Mouse (Mus musculus) CD4-positive naive resting alpha-beta T cell, adult 76 days (primary cell): ENCODE results near the gene Pqbp1. TPM values are rescaled to one million over a fixed set of nuclear protein-coding genes. Genes with fewer than 3 reads are reported as not detected.

Source experiments
- total RNA-seq: library from RNA; stranded (reverse); gene quantifications from one replicate; pipeline ENCODE4 v1.2.4, GENCODE M21; 2023

The Pqbp1 gene
- total RNA-seq, result 70.6 TPM

DNA sequence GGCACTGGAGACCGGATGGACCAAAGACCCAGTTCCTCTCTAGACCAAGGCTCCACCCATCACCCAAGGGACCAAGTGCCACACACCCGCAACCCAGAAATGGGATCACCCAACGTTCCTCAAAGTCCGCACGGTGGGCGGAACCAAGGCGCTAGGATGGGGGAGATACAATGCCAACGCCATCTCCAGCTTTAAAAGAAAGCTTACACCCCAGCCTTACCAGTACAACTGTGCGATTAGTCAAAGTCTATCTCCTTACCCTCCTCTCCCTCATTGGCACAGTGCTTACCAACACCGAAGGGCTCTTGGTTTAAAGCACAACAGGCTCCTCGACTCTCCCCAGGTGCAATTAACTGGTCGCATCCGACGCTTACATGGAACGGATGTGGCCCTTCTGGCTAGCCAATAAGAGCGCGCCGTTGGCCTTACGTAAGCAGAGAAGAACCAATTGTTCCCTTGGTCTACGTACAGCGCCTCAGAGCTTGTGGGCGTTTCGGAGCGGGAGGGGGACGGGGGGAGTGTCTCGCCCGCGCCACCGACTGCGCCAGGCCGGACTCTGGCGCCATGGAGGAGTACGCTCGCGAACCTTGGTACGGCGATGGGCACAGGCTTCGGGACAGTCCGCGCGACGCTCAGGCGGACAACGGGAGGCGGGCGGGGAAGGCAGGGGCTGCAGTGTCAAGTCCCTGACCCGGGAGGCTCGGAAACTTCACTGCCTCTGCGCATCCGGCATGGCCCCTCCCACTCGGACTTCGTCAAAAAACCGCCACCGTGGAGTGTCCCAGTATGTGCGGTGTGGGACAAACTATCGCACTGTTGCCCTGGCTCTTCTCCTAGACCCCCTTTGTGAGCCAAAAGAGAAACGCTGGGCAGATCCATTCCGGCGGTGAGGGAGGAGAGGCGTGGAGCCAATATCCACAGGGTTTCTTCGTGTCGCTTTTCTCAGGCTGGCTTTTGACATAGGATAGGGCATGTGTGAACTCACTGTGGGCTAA is at the start of gene Pqbp1, which contains the start of gene Timm17b:
Gene Pqbp1 (minus strand): TSS at position 390 of the 995 bp plus-strand sequence.
Gene Timm17b (plus strand): TSS at position 478 of the 995 bp plus-strand sequence.

DNA sequence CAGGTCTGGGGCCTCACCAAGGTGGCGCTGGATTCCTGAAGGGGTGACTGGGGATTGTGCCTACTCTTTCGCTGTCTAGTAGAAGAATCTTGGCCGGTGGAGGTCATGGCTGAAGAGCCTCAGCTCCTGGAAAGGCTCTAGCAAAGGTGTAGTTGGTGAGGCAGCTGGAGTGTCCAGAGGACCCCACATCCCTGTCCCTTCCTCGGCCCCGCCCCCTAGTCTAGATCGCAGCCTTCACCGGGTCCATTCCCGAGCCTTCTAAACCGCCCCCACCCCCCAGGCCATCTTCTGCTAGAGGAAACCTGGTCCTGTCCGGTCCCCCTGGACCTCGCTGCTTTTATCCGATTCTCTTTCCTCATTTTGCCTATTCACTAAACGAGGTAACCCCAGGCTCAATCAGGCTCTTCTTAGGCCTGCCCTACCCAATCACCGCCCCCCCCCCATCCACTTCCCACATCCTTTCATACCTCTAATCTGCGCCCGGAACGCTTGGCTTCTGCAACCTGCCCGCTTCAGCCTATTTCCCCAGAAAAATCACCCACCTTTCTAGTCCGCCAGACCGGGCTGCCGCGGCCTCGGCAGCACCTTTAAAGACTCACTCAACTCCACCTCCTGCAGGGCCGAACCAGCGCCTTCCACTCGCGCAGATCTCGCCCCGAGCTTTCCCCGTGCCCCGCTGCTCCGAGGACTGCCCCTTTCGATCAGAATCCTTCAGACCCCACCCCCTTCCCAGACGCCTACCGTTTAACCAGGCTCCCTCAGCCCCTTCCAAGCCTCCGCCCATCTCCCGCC is 48.2 kb upstream of the Pqbp1 start, which contains the start of gene Hdac6:
Gene Hdac6 (minus strand): TSS at position 782 of the 792 bp plus-strand sequence.

DNA sequence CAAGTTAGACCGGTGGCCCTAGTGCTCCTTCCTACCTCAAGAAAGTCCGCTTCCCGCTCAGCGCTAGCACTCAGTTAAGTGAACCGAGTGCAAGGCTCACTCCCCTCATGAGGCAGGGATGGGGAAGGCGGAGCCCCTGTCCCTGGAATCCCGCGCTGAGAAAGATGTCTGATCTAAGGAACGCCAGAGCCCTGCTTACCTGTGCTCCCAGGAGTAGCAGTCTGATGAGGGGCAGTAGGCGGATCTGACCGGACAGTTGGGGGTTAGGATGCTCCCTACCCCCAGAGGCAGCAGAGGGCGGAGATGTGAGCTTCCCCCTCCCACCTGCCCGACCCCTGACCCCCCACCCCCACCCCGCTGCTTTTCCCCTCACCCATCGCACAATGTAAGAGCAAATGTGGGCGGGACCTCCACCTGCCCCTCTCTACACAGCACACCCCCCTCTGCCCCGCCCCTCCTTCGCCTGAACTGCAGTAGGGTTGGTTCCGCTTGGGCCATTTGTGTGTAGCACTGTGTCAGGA is 29.3 kb upstream of the Pqbp1 start, which contains the start of gene Eras:
Gene Eras (minus strand): TSS at position 338 of the 521 bp plus-strand sequence.

DNA sequence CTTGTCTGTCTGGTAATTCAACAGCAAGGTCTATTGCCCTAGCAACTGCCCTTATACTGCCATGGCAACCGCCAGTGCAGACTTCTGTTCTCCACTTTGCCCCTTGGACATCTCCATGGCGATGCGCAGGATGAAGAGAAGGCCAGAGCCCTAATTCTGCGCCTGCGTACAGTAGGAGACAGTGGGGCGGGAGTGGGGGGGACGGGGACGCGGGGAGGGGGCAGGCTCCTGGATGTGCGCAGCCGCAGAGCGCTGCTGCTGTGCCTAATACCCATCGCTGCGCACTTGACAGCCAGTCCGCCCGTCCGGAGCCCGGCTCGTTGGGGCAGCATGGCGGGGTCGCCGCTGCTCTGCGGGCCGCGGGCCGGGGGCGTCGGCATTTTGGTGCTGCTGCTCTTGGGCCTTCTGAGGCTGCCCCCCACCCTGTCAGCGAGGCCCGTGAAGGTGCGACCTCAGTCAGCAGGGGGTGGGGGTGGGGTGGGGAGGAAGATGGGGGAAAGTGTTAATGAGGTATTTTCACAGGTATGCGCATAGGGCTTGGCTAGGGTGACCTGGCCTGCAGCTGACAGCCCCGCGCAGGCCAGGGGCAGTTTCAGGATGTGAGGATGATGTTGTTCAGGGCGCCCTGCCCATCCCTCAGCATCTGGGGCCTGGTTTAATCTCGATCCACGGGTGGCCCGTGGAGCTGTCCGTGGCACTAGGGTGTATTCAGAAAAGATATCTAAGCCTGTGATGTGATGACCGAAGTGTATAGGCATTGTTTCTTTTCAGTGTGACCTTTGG is 20.7 kb upstream of the Pqbp1 start, which contains the start of gene Pcsk1n:
Gene Pcsk1n (plus strand): TSS at position 222 of the 783 bp plus-strand sequence.

DNA sequence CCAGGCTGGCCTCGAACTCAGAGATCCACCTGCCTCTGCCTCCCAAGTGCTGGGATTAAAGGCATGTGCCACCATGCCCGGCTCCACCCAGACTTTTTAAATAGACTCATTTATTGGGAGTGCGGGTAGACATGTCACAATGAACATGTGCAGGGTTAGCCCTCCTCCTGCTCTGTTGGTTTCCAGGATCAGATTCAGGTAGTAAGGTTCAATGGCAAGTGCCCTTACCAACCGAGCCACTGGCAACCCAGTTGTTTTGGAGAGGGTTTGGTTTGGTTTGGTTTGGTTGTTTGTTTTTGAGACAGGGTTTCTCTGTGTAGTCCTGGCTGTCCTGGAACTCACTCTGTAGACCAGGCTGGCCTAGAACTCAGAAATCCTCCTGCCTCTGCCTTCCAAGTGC is 10.2 kb upstream of the Pqbp1 start, which contains the start of gene Gm10490:
Gene Gm10490 (plus strand): TSS at position 301 of the 400 bp plus-strand sequence.

DNA sequence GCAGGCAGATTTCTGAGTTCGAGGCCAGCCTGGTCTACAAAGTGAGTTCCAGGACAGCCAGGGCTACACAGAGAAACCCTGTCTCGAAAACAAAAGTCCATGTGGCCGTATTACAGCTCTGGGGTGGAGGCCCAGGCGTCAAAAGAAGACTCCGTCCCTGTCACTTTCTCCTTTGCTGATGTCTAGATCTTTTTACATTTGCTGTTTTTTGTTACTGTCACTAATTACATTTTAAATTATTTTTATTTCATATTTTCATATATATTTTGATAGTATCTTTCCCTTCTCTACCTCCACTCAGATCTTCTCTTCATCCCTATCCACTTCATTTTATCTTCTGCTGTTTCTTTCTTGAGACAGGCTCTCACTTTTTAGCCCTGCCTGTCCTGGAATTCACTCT is 8.7 kb upstream of the Pqbp1 start, which contains the start of gene Gm10491:
Gene Gm10491 (minus strand): TSS at position 101 of the 400 bp plus-strand sequence.

DNA sequence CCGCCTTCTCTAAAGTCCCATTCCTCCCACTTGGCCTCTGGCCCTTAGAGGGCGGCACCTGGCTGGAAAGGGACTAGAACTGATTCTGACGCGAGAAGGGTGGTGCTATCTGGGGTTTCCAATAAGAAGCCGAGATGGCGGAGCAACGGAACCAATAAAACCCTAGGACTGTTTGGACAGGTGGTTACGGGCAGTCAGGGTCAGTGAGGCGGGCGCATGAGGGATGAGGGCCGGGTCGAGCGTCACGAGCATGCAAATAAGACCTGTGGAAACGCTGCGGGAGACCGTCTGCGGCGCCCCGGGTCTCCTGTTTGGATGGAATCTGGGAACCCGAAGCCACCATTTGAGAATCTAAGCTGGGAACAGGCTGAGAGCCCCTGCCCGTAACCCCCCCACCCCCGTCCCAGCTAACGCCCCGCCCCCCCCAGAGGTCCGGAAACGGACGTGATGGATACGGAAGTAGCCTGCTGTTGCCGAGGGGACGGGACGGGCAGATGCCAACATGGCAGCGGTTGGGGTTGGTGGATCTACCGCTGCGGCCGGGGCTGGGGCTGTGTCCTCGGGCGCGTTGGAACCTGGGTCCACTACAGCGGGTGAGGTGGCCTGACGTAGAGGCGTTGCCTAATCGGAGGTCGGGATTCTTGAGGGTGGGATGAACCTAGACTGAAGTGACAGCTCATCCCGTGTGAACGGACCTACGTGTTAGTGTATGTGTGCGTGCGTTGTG is 15.1 kb downstream of the Pqbp1 start, which contains the start of gene Slc35a2:
Gene Slc35a2 (plus strand): TSS at position 188 of the 727 bp plus-strand sequence.

DNA sequence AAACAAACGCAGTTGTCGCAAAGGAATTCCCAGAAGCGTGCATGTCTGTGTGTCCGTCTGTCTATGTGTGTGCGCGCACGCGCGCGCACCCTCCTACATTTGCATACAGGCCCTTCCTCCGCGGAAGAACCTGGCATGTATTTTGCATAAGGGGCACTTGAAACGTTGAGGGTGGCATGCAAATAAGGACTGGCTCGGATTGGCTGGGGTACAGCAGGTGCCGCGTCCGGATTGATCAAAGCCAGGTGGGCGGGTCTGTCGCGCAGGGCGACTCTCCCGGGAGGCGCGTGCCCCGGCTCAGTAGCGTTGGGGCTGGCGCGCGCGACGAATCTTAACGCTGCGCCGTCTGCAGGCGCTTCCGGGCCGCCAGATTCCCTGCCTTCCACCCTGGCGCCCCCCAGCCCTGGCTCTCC is 21.1 kb downstream of the Pqbp1 start, which contains the start of gene Pim2:
Gene Pim2 (plus strand): TSS at position 256 of the 413 bp plus-strand sequence.

Other genes with a start within 250 kb of the Pqbp1 start
- 29.9 TPM for gene Prickle3, start 242.0 kb downstream of the Pqbp1 start, total RNA-seq
- gene Plp2, start 227.9 kb downstream of the Pqbp1 start, total RNA-seq, result 35.7 TPM
- gene Magix, start 218.0 kb downstream of the Pqbp1 start, total RNA-seq, result not detected
- gene Gpkow, start 202.1 kb downstream of the Pqbp1 start, total RNA-seq, result 47.4 TPM
- 131 TPM for gene Wdr45, start 184.9 kb downstream of the Pqbp1 start, total RNA-seq
- gene Gm45208, start 177.0 kb downstream of the Pqbp1 start, total RNA-seq, result not detected
- 13.0 TPM for gene Praf2, start 170.8 kb downstream of the Pqbp1 start, total RNA-seq
- gene Ccdc120, start 148.4 kb downstream of the Pqbp1 start, total RNA-seq, result not detected
- gene Tfe3, start 136.7 kb downstream of the Pqbp1 start, total RNA-seq, result 23.5 TPM
- gene Gripap1, start 109.5 kb downstream of the Pqbp1 start, total RNA-seq, result 151 TPM
- 1.4 TPM for gene Kcnd1, start 77.0 kb downstream of the Pqbp1 start, total RNA-seq
- 191 TPM for gene Otud5, start 57.9 kb downstream of the Pqbp1 start, total RNA-seq
- gene Pim2, start 21.0 kb downstream of the Pqbp1 start, total RNA-seq, result 44.6 TPM
- gene Slc35a2, start 15.2 kb downstream of the Pqbp1 start, total RNA-seq, result 19.1 TPM
- gene Timm17b, start 88 bp upstream of the Pqbp1 start, total RNA-seq, result 25.7 TPM
- not detected for gene Gm10491, start 8.6 kb upstream of the Pqbp1 start, total RNA-seq
- not detected for gene Gm10490, start 10.3 kb upstream of the Pqbp1 start, total RNA-seq
- gene Pcsk1n, start 20.6 kb upstream of the Pqbp1 start, total RNA-seq, result not detected
- gene Eras, start 29.3 kb upstream of the Pqbp1 start, total RNA-seq, result not detected
- gene Hdac6, start 48.6 kb upstream of the Pqbp1 start, total RNA-seq, result 17.4 TPM
- gene Gata1, start 78.8 kb upstream of the Pqbp1 start, total RNA-seq, result 3.6 TPM
- not detected for gene Glod5, start 119.2 kb upstream of the Pqbp1 start, total RNA-seq
- gene Suv39h1, start 175.5 kb upstream of the Pqbp1 start, total RNA-seq, result 27.5 TPM
- gene Was, start 191.2 kb upstream of the Pqbp1 start, total RNA-seq, result 98.2 TPM
- gene Wdr13, start 233.6 kb upstream of the Pqbp1 start, total RNA-seq, result 42.6 TPM
- 573 TPM for gene Rbm3, start 246.6 kb upstream of the Pqbp1 start, total RNA-seq